In the genomic region with DNA sequence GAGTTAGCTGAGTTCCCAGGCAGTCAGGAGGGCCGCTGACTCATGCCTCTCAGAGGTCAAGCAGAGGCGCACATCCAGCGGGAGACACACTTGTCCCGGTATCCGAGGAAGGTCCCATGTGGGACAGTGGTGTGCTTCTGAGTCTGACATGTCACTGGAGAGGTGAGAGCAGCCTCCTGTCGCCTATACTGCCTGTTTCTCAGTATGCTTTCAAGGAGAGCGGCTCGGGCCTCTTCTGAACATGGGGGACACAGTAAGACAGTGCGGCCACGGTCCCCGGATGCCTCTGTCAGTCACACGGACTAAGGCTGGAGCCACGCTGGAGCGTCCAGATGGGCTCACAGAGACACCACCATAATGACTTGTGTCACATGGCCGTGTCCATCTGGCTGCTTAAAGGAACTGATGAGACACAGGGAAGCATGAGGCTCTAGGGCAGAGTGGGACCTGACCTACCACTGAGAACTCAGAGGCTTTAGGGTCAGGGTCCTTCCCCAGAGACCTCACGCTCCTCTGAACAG, we compare ENCODE assay signal across 16 mouse cellular contexts. TPM values are rescaled to one million over a fixed set of nuclear protein-coding genes. Genes with fewer than 3 reads are reported as not detected.
DNase-seq lines count a peak whose midpoint lies in the region; ATAC-seq lines count a peak whose summit lies in the region.
"Had no signal": no experiment of that assay in that cellular context is flagged by ENCODE, and none has a peak within 500 bp of the region (broad histone marks: within the 10 kb centered on the region; RNA-seq: fewer than 3 reads in every experiment).

No protein-coding gene starts in this region.

- H3K9me3 ChIP-seq in forebrain, embryonic 12.5 days, result no peaks in the 10 kb centered on the region
- H3K9me3 ChIP-seq in forebrain, embryonic 13.5 days (replicated peaks), result no peaks in the 10 kb centered on the region
- H3K9me3 ChIP-seq in midbrain, embryonic 11.5 days (ENCODE audit: control insufficient read depth, low read length), result no peaks in the 10 kb centered on the region
- H3K9me3 ChIP-seq in midbrain, embryonic 14.5 days (ENCODE audit: control insufficient read depth, low read length), result no peaks in the 10 kb centered on the region
- H3K9me3 ChIP-seq: embryonic facial prominence, embryonic 13.5 days had no signal

- H3K4me2 ChIP-seq in forebrain, embryonic 12.5 days, result no peak overlapping the region
- H3K4me2 ChIP-seq in forebrain, embryonic 13.5 days, result no peak overlapping the region
- H3K4me2 ChIP-seq in midbrain, embryonic 11.5 days, result no peak overlapping the region
- no peak overlapping the region for H3K4me2 ChIP-seq in midbrain, embryonic 14.5 days (ENCODE audit: low read length)
- H3K4me2 ChIP-seq: embryonic facial prominence, embryonic 13.5 days had no signal

- no peak overlapping the region for H3K4me3 ChIP-seq in forebrain, embryonic 12.5 days (replicated peaks)
- H3K4me3 ChIP-seq in forebrain, embryonic 13.5 days, result no peak overlapping the region
- no peak overlapping the region for H3K4me3 ChIP-seq in midbrain, embryonic 11.5 days (ENCODE audit: low read depth, low read length)
- H3K4me3 ChIP-seq in midbrain, embryonic 14.5 days (replicated peaks; ENCODE audit: low read depth, low read length), result no peak overlapping the region
- H3K4me3 ChIP-seq: embryonic facial prominence, embryonic 13.5 days had no signal

- H3K9ac ChIP-seq in forebrain, embryonic 12.5 days, result no peak overlapping the region
- H3K9ac ChIP-seq in forebrain, embryonic 13.5 days, result no peak overlapping the region
- no peak overlapping the region for H3K9ac ChIP-seq in midbrain, embryonic 11.5 days (ENCODE audit: low read length)
- H3K9ac ChIP-seq in midbrain, embryonic 14.5 days (replicated peaks; ENCODE audit: low read length), result no peak overlapping the region
- H3K9ac ChIP-seq: embryonic facial prominence, embryonic 13.5 days had no signal

- H3K27ac ChIP-seq in forebrain, embryonic 12.5 days, result no peak overlapping the region
- no peak overlapping the region for H3K27ac ChIP-seq in forebrain, embryonic 13.5 days
- no peak overlapping the region for H3K27ac ChIP-seq in midbrain, embryonic 11.5 days (ENCODE audit: low read depth, low read length)
- no peak overlapping the region for H3K27ac ChIP-seq in midbrain, embryonic 14.5 days (replicated peaks; ENCODE audit: low read depth, low read length)
- H3K27ac ChIP-seq: embryonic facial prominence, embryonic 13.5 days had no signal

- 0 out of 2 replicates have a peak, but pooled peaks have one; percentile 12 for ATAC-seq in forebrain, embryonic 12.5 days (ENCODE audit: low FRiP score)
- ATAC-seq in forebrain, embryonic 13.5 days, result no peak
- ATAC-seq in midbrain, embryonic 11.5 days (ENCODE audit: low FRiP score), result peak; percentile 6; the same call in 1 of the 2 replicates
- ATAC-seq in midbrain, embryonic 14.5 days (ENCODE audit: low FRiP score, low TSS enrichment), result no peak
- ATAC-seq: Patski had no signal

- 85% methylated on average over 16 of the region's 16 CpGs for WGBS in forebrain, embryonic 12.5 days
- 77% methylated on average over 16 of the region's 16 CpGs for WGBS in forebrain, embryonic 13.5 days
- WGBS in midbrain, embryonic 11.5 days, result 72% methylated on average over 16 of the region's 16 CpGs
- 65% methylated on average over 16 of the region's 16 CpGs for WGBS in midbrain, embryonic 14.5 days

- H3K4me1 ChIP-seq in forebrain, embryonic 12.5 days, result peaks cover 21% of the 10 kb centered on the region
- peaks cover 29% of the 10 kb centered on the region for H3K4me1 ChIP-seq in forebrain, embryonic 13.5 days
- peaks cover 20% of the 10 kb centered on the region for H3K4me1 ChIP-seq in midbrain, embryonic 11.5 days (ENCODE audit: control insufficient read depth, insufficient read depth, low read length)
- H3K4me1 ChIP-seq in midbrain, embryonic 14.5 days (ENCODE audit: control insufficient read depth, insufficient read depth, low read length), result peaks cover 32% of the 10 kb centered on the region
- H3K4me1 ChIP-seq: embryonic facial prominence, embryonic 13.5 days had no signal

- no peak for DNase-seq in midbrain, embryonic 11.5 days (ENCODE audit: low spot score, missing footprints)
- no peak for DNase-seq in midbrain, embryonic 14.5 days
- DNase-seq in cerebellum, postnatal 14 days, result peak; percentile 59 to 61
- DNase-seq in retina, embryonic 14.5 days (ENCODE audit: low spot score), result peak; percentile 35
- no peak for DNase-seq in spleen, postnatal 36 days (ENCODE audit: low spot score in 2 of 2)
- DNase-seq: kidney, adult 8-10 months; kidney, postnatal 36 days; lung, adult 18-20 months; right cerebral cortex, postnatal 25 days; thymus, postnatal 25 days had no signal

- H3K27me3 ChIP-seq in forebrain, embryonic 12.5 days, result peaks cover 9% of the 10 kb centered on the region; the same call in 1 of the 2 replicates
- H3K27me3 ChIP-seq in forebrain, embryonic 13.5 days, result no peaks in the 10 kb centered on the region
- no peaks in the 10 kb centered on the region for H3K27me3 ChIP-seq in midbrain, embryonic 11.5 days (ENCODE audit: control insufficient read depth, insufficient read depth, low read length)
- H3K27me3 ChIP-seq in midbrain, embryonic 14.5 days (ENCODE audit: control insufficient read depth, insufficient read depth, low read length), result no peaks in the 10 kb centered on the region

- H3K36me3 ChIP-seq in forebrain, embryonic 12.5 days (replicated peaks), result no peaks in the 10 kb centered on the region
- no peaks in the 10 kb centered on the region for H3K36me3 ChIP-seq in forebrain, embryonic 13.5 days (ENCODE audit: poor library complexity, severe bottlenecking)
- no peaks in the 10 kb centered on the region for H3K36me3 ChIP-seq in midbrain, embryonic 11.5 days (ENCODE audit: control insufficient read depth, insufficient read depth, low read length)
- H3K36me3 ChIP-seq in midbrain, embryonic 14.5 days (ENCODE audit: control insufficient read depth, insufficient read depth, low read length), result no peaks in the 10 kb centered on the region
- H3K36me3 ChIP-seq: embryonic facial prominence, embryonic 13.5 days had no signal

RNA-seq across cellular contexts. Expression of gene Kcnc1, which starts 21.9 kb away (rescaled TPM):
- polyA plus RNA-seq in forebrain, embryonic 12.5 days (2016; fragmentation: Nextera tagmentation; extraction: Ambion mirVana), result 4.8 and 4.9 TPM in 2 replicates
- polyA plus RNA-seq in forebrain, embryonic 13.5 days (2015; fragmentation: Nextera tagmentation; extraction: Ambion mirVana), result 3.6 and 6.9 TPM in 2 replicates
- 1.4 and 1.8 TPM in 2 replicates for polyA plus RNA-seq in midbrain, embryonic 11.5 days (2014; fragmentation: Nextera tagmentation; extraction: Ambion mirVana)
- 13.9 and 15.4 TPM in 2 replicates for polyA plus RNA-seq in midbrain, embryonic 14.5 days (2014; fragmentation: Nextera tagmentation; extraction: Ambion mirVana)
- polyA plus RNA-seq: heart, postnatal 0 days; liver, adult 2 months had no signal

RNA-seq across cellular contexts. Expression of gene Myod1, which starts 41.9 kb away (rescaled TPM):
- 0.33 TPM in 1 of 2 replicates, not detected in the other for polyA plus RNA-seq in forebrain, embryonic 12.5 days (2016; fragmentation: Nextera tagmentation; extraction: Ambion mirVana)
- polyA plus RNA-seq in forebrain, embryonic 13.5 days (2015; fragmentation: Nextera tagmentation; extraction: Ambion mirVana), result not detected in 2 replicates
- polyA plus RNA-seq in midbrain, embryonic 11.5 days (2014; fragmentation: Nextera tagmentation; extraction: Ambion mirVana), result 0.11 TPM in 1 of 2 replicates, not detected in the other
- polyA plus RNA-seq in midbrain, embryonic 14.5 days (2014; fragmentation: Nextera tagmentation; extraction: Ambion mirVana), result not detected in 2 replicates
- polyA plus RNA-seq: heart, postnatal 0 days; liver, adult 2 months; Patski had no signal

Comparison
In these comparisons a context has a peak if more than half of its experiments do, and no peak if none do; other contexts are left out.
1. ATAC-seq: peak in forebrain, embryonic 12.5 days (single experiment) and midbrain, embryonic 11.5 days (single experiment); none in forebrain, embryonic 13.5 days (single experiment) and midbrain, embryonic 14.5 days (single experiment).
2. DNase-seq: peak in cerebellum, postnatal 14 days (2 of 2) and retina, embryonic 14.5 days (single experiment); none in midbrain, embryonic 11.5 days (single experiment), midbrain, embryonic 14.5 days (single experiment) and spleen, postnatal 36 days (0 of 2).